Mouse (Mus musculus) kidney, embryonic 14.5 days (tissue): ENCODE results near the gene Immp1l. TPM values are rescaled to one million over a fixed set of nuclear protein-coding genes. Genes with fewer than 3 reads are reported as not detected.

Source experiments
- ATAC-seq: fragments of 200-750 bp; cut with Nextera tagmentation; 2 replicates; pipeline ENCODE4 v1.8.0; 2017; ENCODE audit warnings: moderate number of reproducible peaks, mild to moderate bottlenecking, moderate TSS enrichment, moderate library complexity; ENCODE audit not compliant: low FRiP score, low TSS enrichment
- H3K27ac ChIP-seq: fragments of 300-500 bp; sonication (generic); 2 replicates; pipeline ENCODE4 v1.5.1; 2014; ENCODE audit warnings: low read depth, mild to moderate bottlenecking, low read length, moderate library complexity, mixed read lengths
- H3K27me3 ChIP-seq: fragments of 300-500 bp; sonication (generic); 2 replicates; pipeline ENCODE4 v1.6.1; 2014; ENCODE audit warnings: mild to moderate bottlenecking, low read length; ENCODE audit not compliant: control insufficient read depth, insufficient read depth
- H3K36me3 ChIP-seq: fragments of 300-500 bp; sonication (generic); 2 replicates; pipeline ENCODE4 v1.6.1; 2014; ENCODE audit warnings: low read length, mixed read lengths; ENCODE audit not compliant: control insufficient read depth, insufficient read depth
- H3K4me1 ChIP-seq: fragments of 300-500 bp; sonication (generic); 2 replicates; pipeline ENCODE4 v1.6.1; 2014; ENCODE audit warnings: low read length, mixed read lengths; ENCODE audit not compliant: control insufficient read depth, insufficient read depth
- H3K4me2 ChIP-seq: fragments of 300-500 bp; sonication (generic); replicated peaks from 2 replicates; pipeline ENCODE4 v1.6.1; 2014; ENCODE audit warnings: low read depth, mild to moderate bottlenecking, low read length
- H3K4me3 ChIP-seq: fragments of 300-500 bp; sonication (generic); 2 replicates; pipeline ENCODE4 v1.5.1; 2014; ENCODE audit warnings: mild to moderate bottlenecking, low read length
- H3K9ac ChIP-seq: fragments of 300-500 bp; sonication (generic); 2 replicates; pipeline ENCODE4 v1.6.1; 2014; ENCODE audit warnings: low read depth, mild to moderate bottlenecking, low read length, moderate library complexity
- H3K9me3 ChIP-seq: fragments of 300-500 bp; sonication (generic); 2 replicates; pipeline ENCODE4 v1.6.1; 2016; ENCODE audit warnings: low read length; ENCODE audit not compliant: control insufficient read depth
- WGBS: fragments of 180-500 bp; shearing (Covaris S2); extraction: QIAGEN DNeasy Blood & Tissue Kit; methylation state at CpG from one replicate; pipeline ENCODE4 v1.1.7; 2014; 5-methylcytosine and 5-hydroxymethylcytosine counted together
- polyA plus RNA-seq: library from polyadenylated mRNA; unstranded; fragments of >200 nt; fragmentation: Nextera tagmentation; extraction: Ambion mirVana; gene quantifications from 2 replicates; pipeline ENCODE4 v1.2.1, GENCODE M21; 2014

Immp1l gene
- polyA plus RNA-seq, 1 experiment from 2014 or later: 133 TPM

- H3K4me2 ChIP-seq: no peak overlapping the region
- H3K4me3 ChIP-seq: no peak overlapping the region
- no peaks in the 10 kb centered on the region for H3K9me3 ChIP-seq
- no peaks in the 10 kb centered on the region for H3K36me3 ChIP-seq
- no peaks in the 10 kb centered on the region for H3K27me3 ChIP-seq
- no peaks in the 10 kb centered on the region for H3K4me1 ChIP-seq
- H3K9ac ChIP-seq: no peak overlapping the region
- ATAC-seq: no peak
- H3K27ac ChIP-seq: no peak overlapping the region
- WGBS: 85% methylated on average over 5 of the region's 5 CpGs
These were observed 13.3 kb downstream of the Immp1l start for GRCm38 (mm10) chr2:105917623-105918346.

- Histone ChIP-seq H3K36me3 (no peaks in the 10 kb centered on the region), H3K9ac (no peak overlapping the region), H3K4me2 (no peak overlapping the region), H3K4me3 (no peak overlapping the region), H3K9me3 (no peaks in the 10 kb centered on the region), H3K27ac (no peak overlapping the region), H3K4me1 (no peaks in the 10 kb centered on the region), H3K27me3 (no peaks in the 10 kb centered on the region)
- ATAC-seq: no peak
- WGBS: 95% methylated on average over 2 of the region's 2 CpGs
These were observed 45.7 kb downstream of the Immp1l start for GRCm38 (mm10) chr2:105950131-105950530.

GRCm38 (mm10) chr2:105951350-105951940 is 47.0 kb downstream of the Immp1l start:
- no peak overlapping the region for H3K4me3 ChIP-seq
- no peak overlapping the region for H3K9ac ChIP-seq
- H3K27ac ChIP-seq: no peak overlapping the region
- no peaks in the 10 kb centered on the region for H3K9me3 ChIP-seq
- no peak for ATAC-seq
- no peaks in the 10 kb centered on the region for H3K4me1 ChIP-seq
- no peaks in the 10 kb centered on the region for H3K27me3 ChIP-seq
- H3K36me3 ChIP-seq: no peaks in the 10 kb centered on the region
- WGBS: 86% methylated on average over 1 of the region's 1 CpGs
- H3K4me2 ChIP-seq: no peak overlapping the region

- Histone ChIP-seq H3K27ac (no peak overlapping the region), H3K4me2 (no peak overlapping the region), H3K9me3 (no peaks in the 10 kb centered on the region), H3K4me3 (no peak overlapping the region), H3K36me3 (no peaks in the 10 kb centered on the region; the same call in 1 of the 2 replicates), H3K9ac (no peak overlapping the region), H3K27me3 (no peaks in the 10 kb centered on the region), H3K4me1 (no peaks in the 10 kb centered on the region)
- no peak for ATAC-seq
- 90% methylated on average over 4 of the region's 4 CpGs for WGBS
These were observed 49.4 kb downstream of the Immp1l start for GRCm38 (mm10) chr2:105953862-105954261.

GRCm38 (mm10) chr2:105963447-105963846 is 59.0 kb downstream of the Immp1l start:
- no peaks in the 10 kb centered on the region for H3K27me3 ChIP-seq
- H3K36me3 ChIP-seq: peaks cover 14% of the 10 kb centered on the region; the same call in 1 of the 2 replicates
- no peak for ATAC-seq
- 95% methylated on average over 1 of the region's 1 CpGs for WGBS
- H3K9ac ChIP-seq: no peak overlapping the region
- H3K9me3 ChIP-seq: no peaks in the 10 kb centered on the region
- no peaks in the 10 kb centered on the region for H3K4me1 ChIP-seq
- H3K27ac ChIP-seq: no peak overlapping the region
- no peak overlapping the region for H3K4me3 ChIP-seq
- H3K4me2 ChIP-seq: no peak overlapping the region

- WGBS: 13% methylated on average over 2 of the region's 2 CpGs
- no peak overlapping the region for H3K27ac ChIP-seq
These were observed 69.5 kb downstream of the Immp1l start for GRCm38 (mm10) chr2:105973941-105974340.

GRCm38 (mm10) chr2:105978065-105978464 is 73.6 kb downstream of the Immp1l start:
- no peaks in the 10 kb centered on the region for H3K27me3 ChIP-seq
- WGBS: 93% methylated on average over 2 of the region's 2 CpGs
- ATAC-seq: no peak
- H3K4me1 ChIP-seq: no peaks in the 10 kb centered on the region
- H3K36me3 ChIP-seq: no peaks in the 10 kb centered on the region
- no peak overlapping the region for H3K4me2 ChIP-seq
- no peak overlapping the region for H3K4me3 ChIP-seq
- no peak overlapping the region for H3K27ac ChIP-seq
- H3K9ac ChIP-seq: no peak overlapping the region
- no peaks in the 10 kb centered on the region for H3K9me3 ChIP-seq

More at GRCm38 (mm10) chr2:105973941-105974340, 69.5 kb downstream of the Immp1l start:
- no peaks in the 10 kb centered on the region for H3K4me1 ChIP-seq
- H3K9me3 ChIP-seq: no peaks in the 10 kb centered on the region
- H3K4me2 ChIP-seq: no peak overlapping the region
- H3K4me3 ChIP-seq: no peak overlapping the region
- ATAC-seq: no peak
- H3K9ac ChIP-seq: no peak overlapping the region
- no peaks in the 10 kb centered on the region for H3K27me3 ChIP-seq
- H3K36me3 ChIP-seq: no peaks in the 10 kb centered on the region; the same call in 1 of the 2 replicates

GRCm38 (mm10) chr2:105985206-105985605 is 80.8 kb downstream of the Immp1l start:
- H3K4me1 ChIP-seq: no peaks in the 10 kb centered on the region
- no peaks in the 10 kb centered on the region for H3K27me3 ChIP-seq
- no peak overlapping the region for H3K9ac ChIP-seq
- no peaks in the 10 kb centered on the region for H3K36me3 ChIP-seq
- H3K27ac ChIP-seq: no peak overlapping the region
- 88% methylated on average over 7 of the region's 7 CpGs for WGBS
- no peak overlapping the region for H3K4me3 ChIP-seq
- H3K9me3 ChIP-seq: no peaks in the 10 kb centered on the region
- H3K4me2 ChIP-seq: no peak overlapping the region
- ATAC-seq: no peak

GRCm38 (mm10) chr2:105987131-105987530 is 82.7 kb downstream of the Immp1l start:
- no peak overlapping the region for H3K9ac ChIP-seq
- 43% methylated on average over 1 of the region's 1 CpGs for WGBS
- no peak for ATAC-seq
- no peaks in the 10 kb centered on the region for H3K36me3 ChIP-seq
- no peak overlapping the region for H3K4me2 ChIP-seq
- H3K4me1 ChIP-seq: no peaks in the 10 kb centered on the region
- H3K4me3 ChIP-seq: no peak overlapping the region
- H3K27ac ChIP-seq: no peak overlapping the region
- no peaks in the 10 kb centered on the region for H3K27me3 ChIP-seq
- H3K9me3 ChIP-seq: no peaks in the 10 kb centered on the region
